Mouse (Mus musculus) embryo, embryonic 10 days (tissue): ENCODE measurements around the gene Selenoh.

Experiments used
- DNase-seq: peaks from one replicate; pipeline ENCODE4 v3.0.0-alpha.2; 2015; ENCODE audit warnings: low spot score

Selenoh gene

GRCm38 (mm10) chr2:84627036-84627435 is 43.5 kb downstream of the Selenoh start:
- no peak for DNase-seq

DNA sequence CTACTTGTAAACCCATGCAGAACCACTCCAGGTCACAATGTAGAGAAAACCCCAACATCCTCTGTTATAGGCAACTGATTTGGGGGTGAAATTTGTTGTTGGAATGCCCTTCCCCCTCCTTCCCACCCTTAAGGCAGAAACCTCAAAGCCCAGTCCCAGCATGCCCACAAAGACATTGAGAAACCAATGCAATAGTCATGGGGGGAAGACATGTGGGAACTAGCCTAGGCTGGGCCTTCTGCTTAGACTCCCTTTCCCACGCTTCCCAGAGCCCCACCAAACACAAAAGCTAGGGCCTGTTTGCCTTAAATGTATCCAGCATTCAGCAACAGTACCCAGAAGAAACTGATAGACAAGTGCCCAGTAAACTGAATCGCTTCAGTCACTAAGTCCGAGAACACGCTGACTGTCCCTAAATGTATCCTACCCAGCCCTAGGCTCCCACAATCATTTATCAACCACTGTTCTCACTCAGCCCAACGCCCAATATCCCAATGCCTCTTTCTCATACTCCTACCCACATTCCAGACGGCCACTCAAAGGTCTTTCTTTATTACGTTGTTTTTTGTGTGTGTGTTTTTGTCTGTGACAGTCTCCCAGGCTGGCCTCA is 44.1 kb downstream of the Selenoh start:
- no peak for DNase-seq

DNA sequence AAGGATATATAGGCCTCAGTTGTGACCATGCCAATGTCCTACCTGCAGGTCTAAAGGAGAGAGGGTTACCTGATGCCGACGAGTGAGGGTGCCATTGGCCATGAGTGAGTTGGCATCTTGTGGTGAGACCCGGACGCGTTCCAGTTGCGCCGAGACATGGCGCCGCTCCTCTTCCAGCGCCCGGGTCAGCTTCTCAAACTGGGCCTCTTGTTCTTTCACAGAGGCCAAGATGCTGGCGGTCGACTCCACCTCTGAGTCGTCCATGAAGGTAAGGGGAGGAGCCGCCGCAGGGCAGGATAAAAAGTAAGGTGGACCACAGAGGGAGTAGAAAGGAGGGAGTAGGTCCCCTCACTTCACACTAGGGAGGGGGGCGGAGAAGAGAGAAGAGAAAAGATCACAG is 46.4 kb downstream of the Selenoh start:
- no peak for DNase-seq

- DNase-seq = no peak
Observed at GRCm38 (mm10) chr2:84623428-84624119, 47.0 kb downstream of the Selenoh start.

DNA sequence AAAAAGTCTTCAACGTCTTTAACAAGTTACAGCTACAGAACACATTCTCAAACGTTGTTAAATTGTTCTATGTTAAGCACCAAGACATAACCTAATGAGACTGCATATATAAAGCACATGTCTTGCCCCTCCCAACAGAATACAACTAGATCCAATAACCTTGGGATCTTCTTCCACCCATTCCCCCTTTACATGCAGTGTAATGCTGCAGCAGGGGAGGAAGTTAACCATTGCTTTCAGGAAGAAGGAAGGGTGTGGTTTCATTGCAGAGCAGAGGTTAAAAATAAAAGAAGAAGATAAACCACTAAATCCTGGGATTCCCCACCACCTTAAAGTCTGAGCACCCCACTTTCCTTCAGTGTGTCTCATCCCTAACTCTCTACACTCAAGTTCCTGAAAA is 47.9 kb downstream of the Selenoh start:
- no peak for DNase-seq

- DNase-seq = no peak
Observed at GRCm38 (mm10) chr2:84619646-84620340, 50.8 kb downstream of the Selenoh start.
